Mouse (Mus musculus) liver, postnatal 0 days (tissue): Measurements from ENCODE around the gene Magi2. TPM values are rescaled to one million over a fixed set of nuclear protein-coding genes. Genes with fewer than 3 reads are reported as not detected.

ENCODE experiments used
- ATAC-seq: fragments of 200-750 bp; cut with Nextera tagmentation; 2 replicates; pipeline ENCODE4 v1.8.0; 2017; ENCODE audit warnings: mild to moderate bottlenecking, moderate library complexity
- DNase-seq: peaks from one replicate; pipeline ENCODE4 v3.0.0-alpha.2; 2016
- H3K27ac ChIP-seq: fragments of 300-500 bp; sonication (generic); 2 replicates; pipeline ENCODE4 v1.5.1; 2014; ENCODE audit warnings: antibody characterized with exemption, moderate library complexity, mild to moderate bottlenecking, low read depth
- H3K27me3 ChIP-seq: fragments of 300-500 bp; sonication (generic); 2 replicates; pipeline ENCODE4 v1.6.1; 2014; ENCODE audit warnings: low read length, control low read depth, mixed read lengths; ENCODE audit not compliant: insufficient read depth
- H3K36me3 ChIP-seq: fragments of 300-500 bp; sonication (generic); replicated peaks from 2 replicates; pipeline ENCODE4 v1.6.1; 2014; ENCODE audit warnings: mild to moderate bottlenecking, control low read depth, low read length, moderate library complexity, mixed read lengths; ENCODE audit not compliant: insufficient read depth
- H3K4me1 ChIP-seq: fragments of 300-500 bp; sonication (generic); 2 replicates; pipeline ENCODE4 v1.6.1; 2014; ENCODE audit warnings: antibody characterized with exemption, mild to moderate bottlenecking, control low read depth; ENCODE audit not compliant: insufficient read depth
- H3K4me2 ChIP-seq: fragments of 300-500 bp; sonication (generic); 2 replicates; pipeline ENCODE4 v1.6.1; 2014; ENCODE audit warnings: low read depth, mild to moderate bottlenecking, low read length, moderate library complexity, mixed read lengths
- H3K4me3 ChIP-seq: fragments of 300-500 bp; sonication (generic); 2 replicates; pipeline ENCODE4 v1.5.1; 2014; ENCODE audit warnings: low read depth, low read length
- H3K9ac ChIP-seq: fragments of 300-500 bp; sonication (generic); replicated peaks from 2 replicates; pipeline ENCODE4 v1.6.1; 2014; ENCODE audit warnings: mild to moderate bottlenecking, moderate library complexity
- H3K9me3 ChIP-seq: fragments of 300-500 bp; sonication (generic); 2 replicates; pipeline ENCODE4 v1.6.1; 2016; ENCODE audit warnings: mild to moderate bottlenecking, control low read depth, low read length, mixed read lengths
- CTCF ChIP-seq: sonication (generic); IDR thresholded peaks from 2 replicates; pipeline ENCODE4 v1.5.1; 2016; ENCODE audit warnings: antibody characterized with exemption, low read depth
- EP300 ChIP-seq: IDR thresholded peaks from 2 replicates; pipeline ENCODE4 v1.6.1; 2016; ENCODE audit warnings: antibody characterized with exemption, low read depth, mild to moderate bottlenecking
- WGBS: fragments of 180-500 bp; shearing (Covaris S2); extraction: QIAGEN DNeasy Blood & Tissue Kit; methylation state at CpG from one replicate; pipeline ENCODE4 v1.1.7; 2014; ENCODE audit not compliant: insufficient replicate concordance; 5-methylcytosine and 5-hydroxymethylcytosine counted together
- polyA plus RNA-seq: library from polyadenylated mRNA; unstranded; fragments of >200 nt; fragmentation: Nextera tagmentation; extraction: Ambion mirVana; gene quantifications from 2 replicates; pipeline ENCODE4 v1.2.1, GENCODE M21; 2015

Magi2 gene
- polyA plus RNA-seq, 1 experiment from 2014 or later = 0.08 TPM

GRCm38 (mm10) chr5:20625117-20625516 lies 1398.3 kb downstream of the Magi2 start:
- WGBS = 68% methylated on average over 2 of the region's 2 CpGs
- H3K9me3 ChIP-seq = no peaks in the 10 kb centered on the region
- TF ChIP-seq CTCF (no peak), EP300 (no peak)
- H3K4me1 ChIP-seq = no peaks in the 10 kb centered on the region
- ATAC-seq (no peak), DNase-seq (peak; percentile 4)
- H3K36me3 ChIP-seq = no peaks in the 10 kb centered on the region
- no peaks in the 10 kb centered on the region for H3K27me3 ChIP-seq
- no peak overlapping the region for H3K27ac ChIP-seq
- no peak overlapping the region for H3K4me3 ChIP-seq
- no peak overlapping the region for H3K4me2 ChIP-seq
- no peak overlapping the region for H3K9ac ChIP-seq

GRCm38 (mm10) chr5:20628954-20629601 lies 1402.2 kb downstream of the Magi2 start:
- no peak for TF ChIP-seq EP300
- TF ChIP-seq CTCF = no peak
- H3K9ac ChIP-seq = no peak overlapping the region
- no peak overlapping the region for H3K27ac ChIP-seq
- DNase-seq (peak; percentile 9), ATAC-seq (no peak)
- H3K36me3 ChIP-seq = no peaks in the 10 kb centered on the region
- H3K27me3 ChIP-seq = no peaks in the 10 kb centered on the region
- no peak overlapping the region for H3K4me2 ChIP-seq
- WGBS = 49% methylated on average over 4 of the region's 4 CpGs
- no peak overlapping the region for H3K4me3 ChIP-seq
- H3K4me1 ChIP-seq = no peaks in the 10 kb centered on the region
- no peaks in the 10 kb centered on the region for H3K9me3 ChIP-seq

- Histone ChIP-seq H3K9me3 (no peaks in the 10 kb centered on the region), H3K4me2 (no peak overlapping the region), H3K27me3 (no peaks in the 10 kb centered on the region), H3K9ac (no peak overlapping the region), H3K4me1 (no peaks in the 10 kb centered on the region), H3K36me3 (no peaks in the 10 kb centered on the region), H3K4me3 (no peak overlapping the region), H3K27ac (no peak overlapping the region)
- TF ChIP-seq CTCF (no peak), EP300 (no peak)
- whole genome bisulfite sequencing = 79% methylated on average over 14 of the region's 14 CpGs
- ATAC-seq (no peak), DNase-seq (no peak)
Observed at GRCm38 (mm10) chr5:20634046-20634769, 1407.4 kb downstream of the Magi2 start.

GRCm38 (mm10) chr5:20634822-20635221 lies 1408.0 kb downstream of the Magi2 start:
- Histone ChIP-seq H3K27me3 (no peaks in the 10 kb centered on the region), H3K4me2 (no peak overlapping the region), H3K36me3 (no peaks in the 10 kb centered on the region), H3K9me3 (no peaks in the 10 kb centered on the region), H3K9ac (no peak overlapping the region), H3K27ac (no peak overlapping the region), H3K4me3 (no peak overlapping the region), H3K4me1 (no peaks in the 10 kb centered on the region)
- no peak for TF ChIP-seq CTCF
- no peak for TF ChIP-seq EP300
- DNase-seq (no peak), ATAC-seq (no peak)
- 85% methylated on average over 8 of the region's 8 CpGs for WGBS

- H3K9ac ChIP-seq = no peak overlapping the region
- TF ChIP-seq CTCF (peak; percentile 50), EP300 (no peak)
- no peak overlapping the region for H3K4me2 ChIP-seq
- DNase-seq (no peak), ATAC-seq (no peak)
- H3K27ac ChIP-seq = no peak overlapping the region
- no peak overlapping the region for H3K4me3 ChIP-seq
- no peaks in the 10 kb centered on the region for H3K36me3 ChIP-seq
- no peaks in the 10 kb centered on the region for H3K27me3 ChIP-seq
- no peaks in the 10 kb centered on the region for H3K4me1 ChIP-seq
- WGBS = 69% methylated on average over 5 of the region's 5 CpGs
- H3K9me3 ChIP-seq = no peaks in the 10 kb centered on the region
Observed at GRCm38 (mm10) chr5:20637300-20637989, 1410.6 kb downstream of the Magi2 start.

GRCm38 (mm10) chr5:20642196-20642595 lies 1415.4 kb downstream of the Magi2 start:
- H3K4me3 ChIP-seq = no peak overlapping the region
- 64% methylated on average over 7 of the region's 7 CpGs for WGBS

More at GRCm38 (mm10) chr5:20642196-20642595, 1415.4 kb downstream of the Magi2 start:
- Histone ChIP-seq H3K9ac (no peak overlapping the region), H3K36me3 (no peaks in the 10 kb centered on the region), H3K9me3 (no peaks in the 10 kb centered on the region), H3K4me1 (no peaks in the 10 kb centered on the region), H3K27me3 (no peaks in the 10 kb centered on the region), H3K27ac (no peak overlapping the region), H3K4me2 (no peak overlapping the region)
- no peak for TF ChIP-seq CTCF
- no peak for TF ChIP-seq EP300
- DNase-seq = no peak
- no peak for ATAC-seq
